23 mouse cellular contexts compared by ENCODE assay signal in the genomic region with DNA sequence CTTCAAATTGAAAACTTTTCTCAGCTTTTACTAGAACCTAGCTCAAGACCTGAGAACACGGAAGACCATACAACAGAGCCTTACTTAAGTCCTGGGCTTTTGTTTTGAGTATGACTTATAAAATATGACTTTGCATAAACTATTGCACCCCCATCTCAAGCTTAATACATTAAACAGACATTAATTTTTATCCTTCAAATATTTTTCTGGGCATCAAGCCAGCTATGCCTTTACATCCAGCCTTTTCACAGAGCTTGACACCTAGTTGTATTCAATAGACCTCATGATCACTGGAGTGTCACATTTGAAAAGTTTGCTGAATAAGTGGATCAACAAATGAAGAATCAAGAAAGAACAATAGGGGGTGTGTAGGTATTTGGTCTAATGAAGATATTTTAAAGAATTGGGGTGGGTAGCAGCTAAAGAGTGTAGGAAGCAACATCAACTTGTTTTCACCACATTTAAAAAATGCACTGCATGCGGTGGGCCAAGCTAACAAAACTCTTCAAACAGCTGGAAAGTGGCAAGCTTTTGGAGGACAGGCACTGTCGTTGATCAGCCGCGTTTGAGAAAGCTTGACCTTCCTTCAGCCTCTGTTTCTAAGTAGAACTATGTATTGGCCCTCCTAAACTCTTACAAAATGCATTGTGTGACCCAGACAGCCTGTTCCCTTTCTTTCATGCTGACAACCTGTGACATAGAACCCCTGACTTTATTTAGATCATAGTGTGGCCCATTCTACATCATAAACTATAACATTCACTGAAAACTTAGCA.
"Had no signal": no experiment of that assay in that cellular context is flagged by ENCODE, and none has a peak within 500 bp of the region (broad histone marks: within the 10 kb centered on the region; RNA-seq: fewer than 3 reads in every experiment).

No protein-coding gene starts in this region.

- H3K9me3 ChIP-seq: forebrain, embryonic 15.5 days; heart, embryonic 13.5 days; heart, embryonic 15.5 days; hindbrain, embryonic 13.5 days; hindbrain, embryonic 15.5 days; limb, embryonic 13.5 days had no signal

- H3K9ac ChIP-seq: forebrain, embryonic 15.5 days; forebrain, postnatal 0 days; heart, embryonic 13.5 days; heart, embryonic 15.5 days; hindbrain, embryonic 13.5 days; hindbrain, embryonic 15.5 days; limb, embryonic 13.5 days had no signal

- H3K36me3 ChIP-seq: forebrain, embryonic 15.5 days; heart, embryonic 13.5 days; heart, embryonic 15.5 days; hindbrain, embryonic 13.5 days; hindbrain, embryonic 15.5 days; limb, embryonic 13.5 days had no signal

- H3K27me3 ChIP-seq: forebrain, embryonic 15.5 days; heart, embryonic 13.5 days; heart, embryonic 15.5 days; hindbrain, embryonic 13.5 days; hindbrain, embryonic 15.5 days; limb, embryonic 13.5 days had no signal

- H3K4me3 ChIP-seq: forebrain, embryonic 15.5 days; heart, adult 2 months; heart, embryonic 13.5 days; heart, embryonic 15.5 days; hindbrain, embryonic 13.5 days; hindbrain, embryonic 15.5 days; limb, embryonic 13.5 days had no signal

- DNase-seq: forebrain, postnatal 0 days; gastrocnemius, postnatal 14 days; gastrocnemius, postnatal 36 days; heart, adult 11 months; heart, adult 2 months; heart, postnatal 14 days; heart, postnatal 36 days; kidney, adult 18-20 months; kidney, adult 8-10 months; kidney, postnatal 14 days; kidney, postnatal 36 days; layer of hippocampus, adult 9-11 months; layer of hippocampus, postnatal 36 days; left cerebral cortex, postnatal 4 days had no signal

- H3K4me2 ChIP-seq: forebrain, embryonic 15.5 days; heart, embryonic 11.5 days; heart, embryonic 13.5 days; heart, embryonic 15.5 days; hindbrain, embryonic 13.5 days; hindbrain, embryonic 15.5 days; limb, embryonic 13.5 days had no signal

- H3K27ac ChIP-seq: forebrain, embryonic 15.5 days; heart, adult 2 months; heart, embryonic 13.5 days; heart, embryonic 15.5 days; hindbrain, embryonic 13.5 days; hindbrain, embryonic 15.5 days; hindbrain, postnatal 0 days; limb, embryonic 13.5 days had no signal

- H3K4me1 ChIP-seq: forebrain, embryonic 15.5 days; heart, embryonic 13.5 days; heart, embryonic 15.5 days; hindbrain, embryonic 13.5 days; hindbrain, embryonic 15.5 days; limb, embryonic 13.5 days had no signal

- ATAC-seq: forebrain, embryonic 15.5 days; forebrain, postnatal 0 days; hindbrain, postnatal 0 days; intestine, embryonic 16.5 days had no signal
